Mouse (Mus musculus): ENCODE data around the gene Mbnl2.

Mbnl2 gene

GRCm38 (mm10) chr14:120409854-120410253, 134.4 kb downstream of the Mbnl2 start:
- DNase-seq (ENCODE audit: low read depth), result no peak

- no peak for DNase-seq (ENCODE audit: low read depth)
These were observed 141.4 kb downstream of the Mbnl2 start for GRCm38 (mm10) chr14:120416886-120417285.

- no peak for DNase-seq (ENCODE audit: low read depth)
These were observed 143.5 kb downstream of the Mbnl2 start for GRCm38 (mm10) chr14:120418964-120419363.

- DNase-seq (ENCODE audit: low read depth), result no peak
These were observed 153.0 kb downstream of the Mbnl2 start for GRCm38 (mm10) chr14:120428497-120428896.

- no peak for DNase-seq (ENCODE audit: low read depth)
These were observed 157.3 kb downstream of the Mbnl2 start for GRCm38 (mm10) chr14:120432773-120433172.

- peak; percentile 63 for DNase-seq (ENCODE audit: low read depth)
These were observed 158.5 kb downstream of the Mbnl2 start for GRCm38 (mm10) chr14:120433931-120434398.

- no peak for DNase-seq (ENCODE audit: low read depth)
These were observed 159.4 kb downstream of the Mbnl2 start for GRCm38 (mm10) chr14:120434831-120435230.

GRCm38 (mm10) chr14:120440716-120441115, 165.2 kb downstream of the Mbnl2 start:
- DNase-seq (ENCODE audit: low read depth), result no peak

- DNase-seq (ENCODE audit: low read depth), result no peak
These were observed 165.8 kb downstream of the Mbnl2 start for GRCm38 (mm10) chr14:120441256-120441655.

GRCm38 (mm10) chr14:120441836-120442235, 166.4 kb downstream of the Mbnl2 start:
- DNase-seq (ENCODE audit: low read depth), result no peak

- no peak for DNase-seq (ENCODE audit: low read depth)
These were observed 178.8 kb downstream of the Mbnl2 start for GRCm38 (mm10) chr14:120454221-120454620.

GRCm38 (mm10) chr14:120463938-120464727, 188.7 kb downstream of the Mbnl2 start:
- DNase-seq (ENCODE audit: low read depth), result no peak

- no peak for DNase-seq (ENCODE audit: low read depth)
These were observed 191.3 kb downstream of the Mbnl2 start for GRCm38 (mm10) chr14:120466816-120467215.

- no peak for DNase-seq (ENCODE audit: low read depth)
These were observed 193.8 kb downstream of the Mbnl2 start for GRCm38 (mm10) chr14:120469126-120469790.

GRCm38 (mm10) chr14:120476186-120476697, 200.8 kb downstream of the Mbnl2 start:
- DNase-seq (ENCODE audit: low read depth), result no peak

- peak; percentile 99 for DNase-seq (ENCODE audit: low read depth)
These were observed 202.0 kb downstream of the Mbnl2 start for GRCm38 (mm10) chr14:120477288-120477981.

GRCm38 (mm10) chr14:120477982-120478568, 202.6 kb downstream of the Mbnl2 start, which contains the start of gene Rap2a:
TSS of gene Rap2a (plus strand) at chr14:120478444.
- DNase-seq (ENCODE audit: low read depth), result peak; percentile 89

- no peak for DNase-seq (ENCODE audit: low read depth)
These were observed 203.3 kb downstream of the Mbnl2 start for GRCm38 (mm10) chr14:120478641-120479341.

GRCm38 (mm10) chr14:120480341-120480900, 205.0 kb downstream of the Mbnl2 start:
- DNase-seq (ENCODE audit: low read depth), result no peak

GRCm38 (mm10) chr14:120480927-120481326, 205.5 kb downstream of the Mbnl2 start:
- DNase-seq (ENCODE audit: low read depth), result no peak
